Mouse (Mus musculus): ENCODE data around the gene Fstl5. TPM values are rescaled to one million over a fixed set of nuclear protein-coding genes. Genes with fewer than 3 reads are reported as not detected.
A peak's percentile ranks its signal among the peaks of the same experiment; 100 is the strongest.

The Fstl5 gene
- total RNA-seq (2014; fragmentation: Nextera tagmentation): not detected in 2 replicates
- 0.16 and 0.17 TPM in 2 replicates for total RNA-seq (2017)
- polyA plus RNA-seq (2012): not detected in 2 replicates

- no peak for ATAC-seq (ENCODE audit: extremely low read depth, insufficient number of reproducible peaks, low FRiP score, poor library complexity, severe bottlenecking)
- H3K4me3 ChIP-seq (ENCODE audit: low read depth, low read length): no peak within 1 kb of the TSS
- TF ChIP-seq POLR2AphosphoS5 (IDR thresholded peaks at IDR 0.05; ENCODE audit: insufficient replicate concordance, low read depth, low read length) (no peak), TAL1 (conservative IDR thresholded peaks at IDR 0.05; ENCODE audit: low read depth, low read length) (no peak)
These were observed at the start of gene Fstl5 for GRCm38 (mm10) chr3:76074060-76074707. Gene Fstl5 (plus strand): TSS chr3:76074270.

GRCm38 (mm10) chr3:76025523-76025922 lies 48.5 kb upstream of the Fstl5 start:
- no peak for ATAC-seq (ENCODE audit: extremely low read depth, insufficient number of reproducible peaks, low FRiP score, poor library complexity, severe bottlenecking)
- H3K27me3 ChIP-seq (ENCODE audit: insufficient read depth, low read length): no peaks in the 10 kb centered on the region
- no peaks in the 10 kb centered on the region for H3K36me3 ChIP-seq (replicated peaks)
- no peak for TF ChIP-seq TAL1 (conservative IDR thresholded peaks at IDR 0.05; ENCODE audit: low read depth, low read length)
- no peak for TF ChIP-seq CTCF (IDR thresholded peaks at IDR 0.05; ENCODE audit: low read depth, low read length)
- TF ChIP-seq POLR2AphosphoS5 (IDR thresholded peaks at IDR 0.05; ENCODE audit: insufficient replicate concordance, low read depth, low read length): no peak
- no peak for TF ChIP-seq GATA1 (IDR thresholded peaks at IDR 0.05; ENCODE audit: borderline replicate concordance, low read length)
- TF ChIP-seq GATA2 (IDR thresholded peaks at IDR 0.05; ENCODE audit: borderline replicate concordance, low read depth, low read length): no peak
- DNase-seq (ENCODE audit: low spot score): no peak
- H3K4me1 ChIP-seq (ENCODE audit: insufficient read depth, low read depth, low read length): no peaks in the 10 kb centered on the region
- H3K9me3 ChIP-seq (replicated peaks): no peaks in the 10 kb centered on the region
- H3K4me3 ChIP-seq (ENCODE audit: low read depth, low read length): no peak overlapping the region

More at GRCm38 (mm10) chr3:76074060-76074707, at the start of gene Fstl5:
- Histone ChIP-seq H3K4me1 (ENCODE audit: insufficient read depth, low read depth, low read length) (no peaks in the 10 kb centered on the region), H3K36me3 (replicated peaks) (no peaks in the 10 kb centered on the region), H3K9me3 (replicated peaks) (peaks cover 4% of the 10 kb centered on the region; the same call in 1 of the 2 replicates), H3K27me3 (ENCODE audit: insufficient read depth, low read length) (no peaks in the 10 kb centered on the region)
- DNase-seq (ENCODE audit: low spot score): no peak

GRCm38 (mm10) chr3:76051124-76051523 lies 22.9 kb upstream of the Fstl5 start:
- no peak overlapping the region for H3K4me3 ChIP-seq (ENCODE audit: low read depth, low read length)
- no peaks in the 10 kb centered on the region for H3K27me3 ChIP-seq (ENCODE audit: insufficient read depth, low read length)
- H3K36me3 ChIP-seq (replicated peaks): no peaks in the 10 kb centered on the region
- TF ChIP-seq TAL1 (conservative IDR thresholded peaks at IDR 0.05; ENCODE audit: low read depth, low read length) (no peak), GATA1 (IDR thresholded peaks at IDR 0.05; ENCODE audit: borderline replicate concordance, low read length) (no peak), GATA2 (IDR thresholded peaks at IDR 0.05; ENCODE audit: borderline replicate concordance, low read depth, low read length) (no peak), CTCF (IDR thresholded peaks at IDR 0.05; ENCODE audit: low read depth, low read length) (no peak), POLR2AphosphoS5 (IDR thresholded peaks at IDR 0.05; ENCODE audit: insufficient replicate concordance, low read depth, low read length) (no peak)
- no peaks in the 10 kb centered on the region for H3K9me3 ChIP-seq (replicated peaks)
- no peak for ATAC-seq (ENCODE audit: extremely low read depth, insufficient number of reproducible peaks, low FRiP score, poor library complexity, severe bottlenecking)
- no peaks in the 10 kb centered on the region for H3K4me1 ChIP-seq (ENCODE audit: insufficient read depth, low read depth, low read length)
- no peak for DNase-seq (ENCODE audit: low spot score)

GRCm38 (mm10) chr3:76061996-76062395 lies 12.1 kb upstream of the Fstl5 start:
- H3K27me3 ChIP-seq (ENCODE audit: insufficient read depth, low read length): no peaks in the 10 kb centered on the region
- no peaks in the 10 kb centered on the region for H3K9me3 ChIP-seq (replicated peaks)
- H3K36me3 ChIP-seq (replicated peaks): no peaks in the 10 kb centered on the region
- H3K4me1 ChIP-seq (ENCODE audit: insufficient read depth, low read depth, low read length): no peaks in the 10 kb centered on the region
- DNase-seq (ENCODE audit: low spot score): no peak
- TF ChIP-seq POLR2AphosphoS5 (IDR thresholded peaks at IDR 0.05; ENCODE audit: insufficient replicate concordance, low read depth, low read length) (no peak), GATA2 (IDR thresholded peaks at IDR 0.05; ENCODE audit: borderline replicate concordance, low read depth, low read length) (no peak), GATA1 (IDR thresholded peaks at IDR 0.05; ENCODE audit: borderline replicate concordance, low read length) (no peak), CTCF (IDR thresholded peaks at IDR 0.05; ENCODE audit: low read depth, low read length) (no peak), TAL1 (conservative IDR thresholded peaks at IDR 0.05; ENCODE audit: low read depth, low read length) (no peak)
- ATAC-seq (ENCODE audit: extremely low read depth, insufficient number of reproducible peaks, low FRiP score, poor library complexity, severe bottlenecking): no peak
- H3K4me3 ChIP-seq (ENCODE audit: low read depth, low read length): no peak overlapping the region

- ATAC-seq (ENCODE audit: extremely low read depth, insufficient number of reproducible peaks, low FRiP score, poor library complexity, severe bottlenecking): peak; percentile 54; the same call in 1 of the 2 replicates
These were observed 6.2 kb upstream of the Fstl5 start for GRCm38 (mm10) chr3:76067920-76068319.

GRCm38 (mm10) chr3:76072826-76073225 lies 1.2 kb upstream of the Fstl5 start:
- Histone ChIP-seq H3K4me3 (ENCODE audit: low read depth, low read length) (no peak overlapping the region), H3K4me1 (ENCODE audit: insufficient read depth, low read depth, low read length) (no peaks in the 10 kb centered on the region), H3K36me3 (replicated peaks) (no peaks in the 10 kb centered on the region), H3K27me3 (ENCODE audit: insufficient read depth, low read length) (no peaks in the 10 kb centered on the region), H3K9me3 (replicated peaks) (peaks cover 4% of the 10 kb centered on the region; the same call in 1 of the 2 replicates)
- TF ChIP-seq GATA1 (IDR thresholded peaks at IDR 0.05; ENCODE audit: borderline replicate concordance, low read length) (no peak), CTCF (IDR thresholded peaks at IDR 0.05; ENCODE audit: low read depth, low read length) (no peak), POLR2AphosphoS5 (IDR thresholded peaks at IDR 0.05; ENCODE audit: insufficient replicate concordance, low read depth, low read length) (no peak), GATA2 (IDR thresholded peaks at IDR 0.05; ENCODE audit: borderline replicate concordance, low read depth, low read length) (no peak), TAL1 (conservative IDR thresholded peaks at IDR 0.05; ENCODE audit: low read depth, low read length) (no peak)
- DNase-seq (ENCODE audit: low spot score) (no peak), ATAC-seq (ENCODE audit: extremely low read depth, insufficient number of reproducible peaks, low FRiP score, poor library complexity, severe bottlenecking) (no peak)

More at GRCm38 (mm10) chr3:76067920-76068319, 6.2 kb upstream of the Fstl5 start:
- Histone ChIP-seq H3K27me3 (ENCODE audit: insufficient read depth, low read length) (no peaks in the 10 kb centered on the region), H3K4me1 (ENCODE audit: insufficient read depth, low read depth, low read length) (no peaks in the 10 kb centered on the region), H3K36me3 (replicated peaks) (no peaks in the 10 kb centered on the region), H3K4me3 (ENCODE audit: low read depth, low read length) (no peak overlapping the region), H3K9me3 (replicated peaks) (no peaks in the 10 kb centered on the region)
- TF ChIP-seq GATA2 (IDR thresholded peaks at IDR 0.05; ENCODE audit: borderline replicate concordance, low read depth, low read length): no peak
- no peak for TF ChIP-seq POLR2AphosphoS5 (IDR thresholded peaks at IDR 0.05; ENCODE audit: insufficient replicate concordance, low read depth, low read length)
- TF ChIP-seq TAL1 (conservative IDR thresholded peaks at IDR 0.05; ENCODE audit: low read depth, low read length): no peak
- TF ChIP-seq CTCF (IDR thresholded peaks at IDR 0.05; ENCODE audit: low read depth, low read length): peak; percentile 21; the same call in 1 of the 2 replicates
- TF ChIP-seq GATA1 (IDR thresholded peaks at IDR 0.05; ENCODE audit: borderline replicate concordance, low read length): no peak
- peak; percentile 1 for DNase-seq (ENCODE audit: low spot score)

Data from G1E (cell line).